Mouse (Mus musculus): Measurements from ENCODE around the gene Prkcd.

The Prkcd gene

GRCm38 (mm10) chr14:30625856-30626726, at the start of gene Prkcd:
TSS of gene Prkcd (minus strand) at chr14:30626210.
- DNase-seq (ENCODE audit: low spot score in 2 of 2) = peak; percentile 83 to 86

GRCm38 (mm10) chr14:30674947-30675346, 48.9 kb upstream of the Prkcd start:
- no peak for DNase-seq (ENCODE audit: low spot score in 2 of 2)

GRCm38 (mm10) chr14:30671986-30672312, 45.9 kb upstream of the Prkcd start:
- peak; percentile 75 to 90 for DNase-seq (ENCODE audit: low spot score in 2 of 2)

GRCm38 (mm10) chr14:30671095-30671985, 45.3 kb upstream of the Prkcd start:
- DNase-seq (ENCODE audit: low spot score in 2 of 2) = no peak

- DNase-seq (ENCODE audit: low spot score in 2 of 2) = no peak
These were observed 44.2 kb upstream of the Prkcd start for GRCm38 (mm10) chr14:30670161-30670560.

- no peak for DNase-seq (ENCODE audit: low spot score in 2 of 2)
These were observed 40.6 kb upstream of the Prkcd start for GRCm38 (mm10) chr14:30666604-30667003.

GRCm38 (mm10) chr14:30666061-30666460, 40.1 kb upstream of the Prkcd start:
- DNase-seq (ENCODE audit: low spot score in 2 of 2) = no peak

- DNase-seq (ENCODE audit: low spot score in 2 of 2) = no peak
These were observed 29.5 kb upstream of the Prkcd start for GRCm38 (mm10) chr14:30655531-30655930.

- DNase-seq (ENCODE audit: low spot score in 2 of 2) = no peak
These were observed 28.8 kb upstream of the Prkcd start for GRCm38 (mm10) chr14:30654691-30655228.

GRCm38 (mm10) chr14:30653943-30654659, 28.1 kb upstream of the Prkcd start, which contains the start of gene Rft1:
TSS of gene Rft1 (plus strand) at chr14:30654360.
- DNase-seq (ENCODE audit: low spot score in 2 of 2) = peak; percentile 97 to 100

- peak; percentile 47 to 66 for DNase-seq (ENCODE audit: low spot score in 2 of 2)
These were observed 25.0 kb upstream of the Prkcd start for GRCm38 (mm10) chr14:30650969-30651368.

GRCm38 (mm10) chr14:30649745-30650144, 23.7 kb upstream of the Prkcd start:
- DNase-seq (ENCODE audit: low spot score in 2 of 2) = no peak

GRCm38 (mm10) chr14:30648478-30648877, 22.5 kb upstream of the Prkcd start:
- no peak for DNase-seq (ENCODE audit: low spot score in 2 of 2)

GRCm38 (mm10) chr14:30646486-30646885, 20.5 kb upstream of the Prkcd start:
- DNase-seq (ENCODE audit: low spot score in 2 of 2) = no peak

- DNase-seq (ENCODE audit: low spot score in 2 of 2) = no peak
These were observed 19.1 kb upstream of the Prkcd start for GRCm38 (mm10) chr14:30645066-30645465.

GRCm38 (mm10) chr14:30644026-30644425, 18.0 kb upstream of the Prkcd start:
- DNase-seq (ENCODE audit: low spot score in 2 of 2) = no peak

GRCm38 (mm10) chr14:30641748-30642147, 15.7 kb upstream of the Prkcd start:
- no peak for DNase-seq (ENCODE audit: low spot score in 2 of 2)

GRCm38 (mm10) chr14:30638686-30639085, 12.7 kb upstream of the Prkcd start:
- DNase-seq (ENCODE audit: low spot score in 2 of 2) = no peak

- no peak for DNase-seq (ENCODE audit: low spot score in 2 of 2)
These were observed 12.0 kb upstream of the Prkcd start for GRCm38 (mm10) chr14:30638009-30638408.

GRCm38 (mm10) chr14:30637087-30637486, 11.1 kb upstream of the Prkcd start:
- no peak for DNase-seq (ENCODE audit: low spot score in 2 of 2)

GRCm38 (mm10) chr14:30636499-30636898, 10.5 kb upstream of the Prkcd start:
- DNase-seq (ENCODE audit: low spot score in 2 of 2) = no peak

Measured in urinary bladder, postnatal 4 days (tissue).